Mouse (Mus musculus) heart, embryonic 15.5 days (tissue): Measurements from ENCODE around the gene Rab3il1. TPM values are rescaled to one million over a fixed set of nuclear protein-coding genes. Genes with fewer than 3 reads are reported as not detected.
A peak's percentile ranks its signal among the peaks of the same experiment; 100 is the strongest.

Experiments
- ATAC-seq: fragments of 200-750 bp; cut with Nextera tagmentation; replicated peaks from 2 replicates; pipeline ENCODE4 v1.8.0; 2017; ENCODE audit warnings: low read depth, moderate TSS enrichment; ENCODE audit not compliant: insufficient number of reproducible peaks, insufficient read depth, low FRiP score
- H3K27ac ChIP-seq: fragments of 300-500 bp; sonication (generic); 2 replicates; pipeline ENCODE4 v1.5.1; 2015; ENCODE audit warnings: mild to moderate bottlenecking, inconsistent platforms
- H3K27me3 ChIP-seq: fragments of 300-500 bp; sonication (generic); 2 replicates; pipeline ENCODE4 v1.6.1; 2015; ENCODE audit warnings: inconsistent platforms
- H3K36me3 ChIP-seq: fragments of 300-500 bp; sonication (generic); 2 replicates; pipeline ENCODE4 v1.6.1; 2015; ENCODE audit warnings: mild to moderate bottlenecking, inconsistent platforms
- H3K4me1 ChIP-seq: fragments of 300-500 bp; sonication (generic); replicated peaks from 2 replicates; pipeline ENCODE4 v1.6.1; 2015; ENCODE audit warnings: inconsistent platforms
- H3K4me2 ChIP-seq: fragments of 300-500 bp; sonication (generic); 2 replicates; pipeline ENCODE4 v1.6.1; 2015; ENCODE audit warnings: inconsistent platforms, mild to moderate bottlenecking, moderate library complexity
- H3K4me3 ChIP-seq: fragments of 300-500 bp; sonication (generic); 2 replicates; pipeline ENCODE4 v1.5.1; 2015; ENCODE audit warnings: mild to moderate bottlenecking, inconsistent platforms
- H3K9ac ChIP-seq: fragments of 300-500 bp; sonication (generic); 2 replicates; pipeline ENCODE4 v1.6.1; 2015; ENCODE audit warnings: mild to moderate bottlenecking, inconsistent platforms
- H3K9me3 ChIP-seq: fragments of 300-500 bp; sonication (generic); replicated peaks from 2 replicates; pipeline ENCODE4 v1.6.1; 2016; ENCODE audit warnings: inconsistent platforms
- WGBS: fragments of 180-500 bp; shearing (Covaris S2); methylation state at CpG from one replicate; pipeline ENCODE4 v1.1.7; 2015; ENCODE audit warnings: mixed read lengths; 5-methylcytosine and 5-hydroxymethylcytosine counted together
- polyA plus RNA-seq: library from polyadenylated mRNA; unstranded; fragments of >200 nt; fragmentation: Nextera tagmentation; extraction: Ambion mirVana; gene quantifications from 2 replicates; pipeline ENCODE4 v1.2.1, GENCODE M21; 2015

Rab3il1 gene
- polyA plus RNA-seq, 1 experiment from 2014 or later, result 21.8 TPM

DNA sequence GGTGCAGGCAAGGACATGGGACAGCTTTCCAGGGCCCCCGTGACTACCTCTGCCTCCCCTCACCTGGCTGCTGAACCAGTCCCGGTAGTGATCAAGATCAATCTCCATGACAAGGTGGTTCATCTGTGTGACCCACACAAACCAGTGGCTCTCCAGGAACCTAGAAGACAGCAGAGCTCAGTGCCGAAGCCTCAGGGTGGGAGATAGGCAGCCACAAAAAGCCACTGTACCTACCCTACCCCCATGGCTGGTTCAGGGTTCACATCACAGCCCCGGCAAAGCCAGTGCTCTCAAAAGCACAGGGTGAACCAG, 64.7 kb downstream of the Rab3il1 start:
- H3K27me3 ChIP-seq, result no peaks in the 10 kb centered on the region
- H3K4me1 ChIP-seq, result peaks cover 10% of the 10 kb centered on the region
- no peak overlapping the region for H3K27ac ChIP-seq
- H3K36me3 ChIP-seq, result peaks cover 43% of the 10 kb centered on the region
- no peaks in the 10 kb centered on the region for H3K9me3 ChIP-seq
- H3K9ac ChIP-seq, result no peak overlapping the region
- 83% methylated on average over 4 of the region's 4 CpGs for WGBS
- H3K4me2 ChIP-seq, result no peak overlapping the region
- no peak overlapping the region for H3K4me3 ChIP-seq
- ATAC-seq, result no peak

- H3K36me3 ChIP-seq, result peaks cover 46% of the 10 kb centered on the region
- H3K4me3 ChIP-seq, result no peak overlapping the region
- no peak overlapping the region for H3K27ac ChIP-seq
- ATAC-seq, result no peak
- H3K27me3 ChIP-seq, result no peaks in the 10 kb centered on the region
- no peak overlapping the region for H3K9ac ChIP-seq
- WGBS, result 88% methylated on average over 3 of the region's 3 CpGs
- no peaks in the 10 kb centered on the region for H3K9me3 ChIP-seq
- no peak overlapping the region for H3K4me2 ChIP-seq
- H3K4me1 ChIP-seq, result peaks cover 10% of the 10 kb centered on the region
Measured at GRCm38 (mm10) chr19:10066502-10066901, 65.0 kb downstream of the Rab3il1 start.

GRCm38 (mm10) chr19:10067701-10068100, 66.2 kb downstream of the Rab3il1 start:
- WGBS, result 81% methylated on average over 7 of the region's 7 CpGs
- peaks cover 44% of the 10 kb centered on the region for H3K36me3 ChIP-seq

GRCm38 (mm10) chr19:10070186-10070980, 68.9 kb downstream of the Rab3il1 start:
- H3K9me3 ChIP-seq, result no peaks in the 10 kb centered on the region
- ATAC-seq, result no peak
- H3K4me1 ChIP-seq, result no peaks in the 10 kb centered on the region
- peaks cover 66% of the 10 kb centered on the region for H3K36me3 ChIP-seq
- H3K4me3 ChIP-seq, result no peak overlapping the region
- no peak overlapping the region for H3K9ac ChIP-seq
- no peaks in the 10 kb centered on the region for H3K27me3 ChIP-seq
- no peak overlapping the region for H3K4me2 ChIP-seq
- WGBS, result 96% methylated on average over 8 of the region's 8 CpGs
- H3K27ac ChIP-seq, result no peak overlapping the region

More at GRCm38 (mm10) chr19:10067701-10068100, 66.2 kb downstream of the Rab3il1 start:
- no peak overlapping the region for H3K4me3 ChIP-seq
- H3K9me3 ChIP-seq, result no peaks in the 10 kb centered on the region
- peaks cover 10% of the 10 kb centered on the region for H3K4me1 ChIP-seq
- H3K27ac ChIP-seq, result no peak overlapping the region
- H3K4me2 ChIP-seq, result no peak overlapping the region
- H3K27me3 ChIP-seq, result no peaks in the 10 kb centered on the region
- H3K9ac ChIP-seq, result no peak overlapping the region
- no peak for ATAC-seq

DNA sequence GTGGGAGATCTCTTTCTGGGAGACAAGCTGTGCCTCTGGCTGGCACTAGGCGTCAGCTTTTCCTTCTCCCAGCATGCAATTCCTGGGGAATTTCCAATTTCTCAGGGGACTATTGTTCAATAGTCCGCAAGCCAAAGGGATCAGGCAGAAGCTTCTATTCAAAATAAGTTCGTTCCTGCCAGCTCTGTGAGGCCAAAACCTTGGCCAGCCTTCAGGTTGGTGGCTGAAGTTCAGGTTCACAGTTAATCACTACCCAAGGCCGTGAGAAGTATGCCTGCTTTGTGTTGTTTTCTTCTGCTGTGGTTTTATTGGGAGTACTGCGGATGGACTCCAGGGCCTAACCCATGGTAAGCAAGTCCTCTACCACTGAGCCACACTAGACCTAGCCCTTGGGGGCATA, 69.7 kb downstream of the Rab3il1 start:
- no peak for ATAC-seq
- peaks cover 71% of the 10 kb centered on the region for H3K36me3 ChIP-seq
- no peaks in the 10 kb centered on the region for H3K9me3 ChIP-seq
- no peaks in the 10 kb centered on the region for H3K27me3 ChIP-seq
- no peak overlapping the region for H3K4me3 ChIP-seq
- H3K9ac ChIP-seq, result no peak overlapping the region
- no peak overlapping the region for H3K27ac ChIP-seq
- 82% methylated on average over 5 of the region's 5 CpGs for WGBS
- H3K4me1 ChIP-seq, result no peaks in the 10 kb centered on the region
- no peak overlapping the region for H3K4me2 ChIP-seq

DNA sequence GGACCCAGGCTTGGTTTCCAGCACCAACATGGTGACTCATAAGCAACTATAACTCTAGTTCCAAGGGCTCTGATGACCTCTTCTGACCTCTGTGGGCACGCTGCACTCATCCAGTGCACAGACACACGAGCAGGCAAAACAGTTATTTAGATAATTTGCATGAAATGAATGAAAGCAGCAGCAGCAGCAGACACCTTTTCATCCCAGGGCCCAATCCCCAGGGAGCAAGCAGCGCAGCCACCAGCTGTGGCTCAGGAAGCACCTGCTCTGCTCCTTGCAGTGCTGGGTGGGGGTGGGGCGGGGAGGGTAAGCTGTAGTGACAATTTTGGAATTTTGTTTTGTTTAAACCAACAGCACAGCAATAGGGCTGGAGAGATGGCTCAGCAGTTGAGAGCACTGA, 70.4 kb downstream of the Rab3il1 start:
- H3K9ac ChIP-seq, result no peak overlapping the region
- no peak overlapping the region for H3K4me2 ChIP-seq
- peaks cover 71% of the 10 kb centered on the region for H3K36me3 ChIP-seq
- 84% methylated on average over 4 of the region's 4 CpGs for WGBS
- no peaks in the 10 kb centered on the region for H3K9me3 ChIP-seq
- H3K4me3 ChIP-seq, result no peak overlapping the region
- no peaks in the 10 kb centered on the region for H3K4me1 ChIP-seq
- no peak for ATAC-seq
- H3K27ac ChIP-seq, result no peak overlapping the region
- no peaks in the 10 kb centered on the region for H3K27me3 ChIP-seq

- H3K4me1 ChIP-seq, result no peaks in the 10 kb centered on the region
- H3K9me3 ChIP-seq, result no peaks in the 10 kb centered on the region
- H3K4me3 ChIP-seq, result no peak overlapping the region
- no peak overlapping the region for H3K27ac ChIP-seq
- no peaks in the 10 kb centered on the region for H3K27me3 ChIP-seq
- peaks cover 79% of the 10 kb centered on the region for H3K36me3 ChIP-seq
- no peak for ATAC-seq
- no peak overlapping the region for H3K4me2 ChIP-seq
- no peak overlapping the region for H3K9ac ChIP-seq
- 93% methylated on average over 5 of the region's 5 CpGs for WGBS
Measured at GRCm38 (mm10) chr19:10073145-10073544, 71.7 kb downstream of the Rab3il1 start.

DNA sequence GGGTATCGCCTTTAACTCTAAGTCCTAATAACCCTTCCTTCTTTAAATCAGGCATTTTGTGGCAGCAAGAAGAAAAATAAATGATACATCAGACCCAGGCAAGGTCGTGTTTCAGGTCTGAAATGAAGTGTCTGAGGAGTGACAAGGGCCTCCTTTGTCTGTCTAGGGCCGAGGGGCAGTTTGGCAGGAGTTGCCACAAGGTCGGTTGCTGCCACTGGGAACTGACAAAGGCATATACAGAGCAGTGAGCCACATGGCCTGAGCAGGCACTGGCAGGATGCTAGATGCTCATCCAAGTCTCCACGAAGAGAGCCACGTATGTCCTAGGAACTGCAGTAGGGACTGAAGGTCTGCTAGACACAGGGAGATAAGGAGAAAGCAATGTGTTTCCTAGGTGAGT, 76.9 kb downstream of the Rab3il1 start:
- H3K27ac ChIP-seq, result no peak overlapping the region
- peaks cover 63% of the 10 kb centered on the region for H3K36me3 ChIP-seq
- no peak overlapping the region for H3K4me2 ChIP-seq
- no peak for ATAC-seq
- no peak overlapping the region for H3K9ac ChIP-seq
- no peaks in the 10 kb centered on the region for H3K4me1 ChIP-seq
- 73% methylated on average over 6 of the region's 6 CpGs for WGBS
- H3K9me3 ChIP-seq, result no peaks in the 10 kb centered on the region
- no peaks in the 10 kb centered on the region for H3K27me3 ChIP-seq
- H3K4me3 ChIP-seq, result no peak overlapping the region

GRCm38 (mm10) chr19:10080384-10080783, 78.9 kb downstream of the Rab3il1 start:
- H3K9me3 ChIP-seq, result no peaks in the 10 kb centered on the region
- 91% methylated on average over 7 of the region's 7 CpGs for WGBS
- H3K9ac ChIP-seq, result no peak overlapping the region
- no peak overlapping the region for H3K4me3 ChIP-seq
- H3K27ac ChIP-seq, result no peak overlapping the region
- H3K4me1 ChIP-seq, result no peaks in the 10 kb centered on the region
- peaks cover 43% of the 10 kb centered on the region for H3K36me3 ChIP-seq
- no peaks in the 10 kb centered on the region for H3K27me3 ChIP-seq
- ATAC-seq, result no peak
- H3K4me2 ChIP-seq, result no peak overlapping the region

- WGBS, result 50% methylated on average over 3 of the region's 3 CpGs
- peaks cover 39% of the 10 kb centered on the region for H3K36me3 ChIP-seq
- H3K4me2 ChIP-seq, result no peak overlapping the region
- H3K27ac ChIP-seq, result peak overlapping the region; percentile 23; the same call in 1 of the 2 replicates
- no peak overlapping the region for H3K4me3 ChIP-seq
- peak; percentile 50; the same call in 1 of the 2 replicates for ATAC-seq
- no peak overlapping the region for H3K9ac ChIP-seq
- H3K9me3 ChIP-seq, result no peaks in the 10 kb centered on the region
- H3K27me3 ChIP-seq, result no peaks in the 10 kb centered on the region
- H3K4me1 ChIP-seq, result 0 out of 2 replicates have a peak, but pooled peaks cover 2% of the 10 kb centered on the region
Measured at GRCm38 (mm10) chr19:10082105-10082504, 80.6 kb downstream of the Rab3il1 start.

- Histone ChIP-seq H3K4me1 (0 out of 2 replicates have a peak, but pooled peaks cover 2% of the 10 kb centered on the region), H3K27me3 (no peaks in the 10 kb centered on the region), H3K27ac (no peak overlapping the region), H3K36me3 (peaks cover 55% of the 10 kb centered on the region), H3K9ac (no peak overlapping the region), H3K9me3 (no peaks in the 10 kb centered on the region), H3K4me2 (no peak overlapping the region), H3K4me3 (no peak overlapping the region)
- ATAC-seq, result no peak
- 76% methylated on average over 9 of the region's 9 CpGs for WGBS
Measured at GRCm38 (mm10) chr19:10085454-10085853, 84.0 kb downstream of the Rab3il1 start.

DNA sequence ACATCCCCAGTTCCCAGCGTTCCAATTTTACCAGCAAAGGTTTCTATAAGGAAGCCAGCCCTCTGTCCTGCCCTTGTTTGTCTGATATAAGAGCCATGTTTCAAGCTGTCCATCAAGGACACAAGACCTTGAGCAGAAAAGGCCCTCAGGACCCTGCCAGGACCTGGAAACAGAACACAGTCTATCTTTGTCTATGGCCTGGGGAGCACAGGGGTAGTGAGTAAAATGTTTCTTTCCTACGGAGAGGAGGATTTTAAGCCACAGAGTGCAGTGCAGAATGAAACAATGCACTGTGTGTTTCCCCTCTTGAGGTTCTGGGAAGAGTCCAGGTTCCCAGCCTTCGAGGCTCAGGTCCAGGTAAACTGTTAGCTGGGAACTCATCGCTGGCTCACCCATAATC, 85.5 kb downstream of the Rab3il1 start:
- H3K36me3 ChIP-seq, result peaks cover 52% of the 10 kb centered on the region
- WGBS, result 91% methylated on average over 4 of the region's 4 CpGs

More for the DNA sequence above, 85.5 kb downstream of the Rab3il1 start:
- Histone ChIP-seq H3K4me3 (no peak overlapping the region), H3K27me3 (no peaks in the 10 kb centered on the region), H3K9me3 (no peaks in the 10 kb centered on the region), H3K9ac (no peak overlapping the region), H3K4me1 (0 out of 2 replicates have a peak, but pooled peaks cover 2% of the 10 kb centered on the region), H3K27ac (no peak overlapping the region), H3K4me2 (no peak overlapping the region)
- ATAC-seq, result no peak
